Mouse (Mus musculus) thymus, postnatal 25 days (tissue): ENCODE measurements at regions not wholly inside any gene's neighbourhood (a gene's known extent, or its start where the extent isn't known, plus 50 kb on each side); places are given as distances from the start of the nearest gene placed in this dataset.
"Not testable (repeated sequence)": the region's sequence is repeated elsewhere in the genome, so short reads cannot be mapped to it uniquely, and the experiment has no call there.

Experiments used
- DNase-seq: peaks from one replicate; pipeline ENCODE4 v3.0.0; 2022

GRCm38 (mm10) chr13:99729145-99729544 is 171.7 kb downstream of the Cartpt start:
- no peak for DNase-seq

- DNase-seq: no peak
These were observed 176.6 kb downstream of the Cartpt start for GRCm38 (mm10) chr13:99724245-99724644.

DNA sequence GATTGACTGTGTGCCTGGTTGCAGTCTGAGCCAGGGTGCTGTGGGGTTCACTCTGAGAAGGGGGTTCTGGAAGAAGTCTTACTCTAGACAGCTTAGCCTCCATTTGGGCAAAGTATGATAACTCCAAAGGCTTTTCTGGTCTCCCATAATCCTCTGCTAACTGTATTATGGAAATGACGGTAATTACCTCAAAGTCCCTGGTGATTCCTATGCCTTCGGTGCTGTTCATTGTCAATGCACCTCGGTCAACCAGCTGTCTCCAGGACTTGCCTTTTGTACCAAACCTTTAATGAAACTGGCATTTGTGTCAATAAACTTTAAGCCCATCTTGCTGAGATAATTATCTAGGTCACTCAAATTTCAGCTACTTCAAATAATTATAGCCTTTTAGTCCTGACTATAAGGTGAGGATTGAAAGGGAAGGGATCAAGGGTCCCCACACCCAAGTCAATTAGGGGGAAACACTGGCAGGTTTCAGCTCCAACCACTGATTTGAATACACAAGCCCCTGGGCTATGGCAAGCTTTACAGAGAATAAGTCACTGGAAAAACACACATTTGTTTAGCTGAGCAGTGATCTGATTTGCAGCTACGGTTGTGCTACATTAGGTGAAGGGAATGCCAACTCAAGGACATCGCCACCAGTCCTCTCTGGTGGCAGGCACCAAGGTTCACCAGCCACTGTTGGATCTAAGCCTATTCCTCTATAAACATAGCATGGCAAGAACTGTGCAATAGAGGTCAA is 177.5 kb downstream of the Cartpt start:
- no peak for DNase-seq

DNA sequence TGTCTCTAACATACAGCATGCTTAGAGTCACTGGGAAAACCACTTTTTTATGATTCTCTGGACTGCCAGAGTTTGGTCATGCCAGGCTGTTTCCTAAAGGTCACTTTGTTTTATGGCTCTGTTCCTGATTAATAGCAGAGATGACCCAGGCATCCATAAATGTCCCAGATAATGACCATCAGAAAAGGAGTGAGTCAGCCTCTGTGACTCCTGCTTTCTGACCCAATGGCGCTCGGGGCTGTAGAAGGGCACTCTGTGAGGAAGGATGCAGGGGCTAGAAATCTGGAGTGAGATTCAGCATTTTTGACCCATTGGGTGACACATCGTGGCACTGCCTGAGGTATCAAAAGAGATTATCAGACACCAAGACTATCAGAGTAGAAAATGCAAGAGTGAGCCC is 180.3 kb downstream of the Cartpt start:
- no peak for DNase-seq

DNA sequence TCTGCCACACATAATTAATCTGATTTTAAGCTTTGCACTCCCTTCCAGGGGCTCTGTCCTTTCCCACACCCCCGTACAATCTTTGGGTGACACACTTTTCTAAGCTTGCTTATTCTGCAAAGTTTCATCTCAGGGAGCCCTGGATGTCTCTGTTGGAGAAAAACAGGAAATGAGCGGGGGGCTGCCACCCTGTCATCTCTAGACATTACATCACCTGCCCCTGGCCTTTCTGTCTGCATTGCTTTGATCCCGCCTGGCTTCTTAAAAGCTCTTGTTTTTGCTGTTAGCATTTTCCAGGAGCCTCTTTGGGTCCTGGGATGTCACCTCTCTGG is 180.2 kb upstream of the Map1b start:
- DNase-seq: no peak

GRCm38 (mm10) chr13:99695874-99696558 is 179.7 kb upstream of the Map1b start:
- no peak for DNase-seq

DNA sequence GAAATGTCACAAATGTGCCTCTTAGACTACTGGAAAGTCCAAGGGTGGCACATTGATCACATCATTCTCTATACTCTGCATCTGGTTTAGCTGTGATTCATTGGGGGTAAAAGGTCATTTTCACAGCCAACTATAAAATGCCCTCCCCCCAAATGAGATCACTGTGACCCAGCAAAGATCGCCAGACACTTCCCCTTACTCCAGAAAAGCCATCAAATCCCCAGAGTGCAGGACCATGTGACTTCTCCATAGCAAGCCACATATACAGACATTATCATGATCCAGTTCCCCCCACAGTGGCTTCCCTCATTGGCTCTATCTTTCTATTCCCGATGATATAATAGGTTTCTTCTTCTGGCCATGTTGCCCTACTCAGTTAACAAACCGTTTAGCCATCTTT is 163.6 kb upstream of the Map1b start:
- DNase-seq: no peak

- DNase-seq: no peak
These were observed 163.1 kb upstream of the Map1b start for GRCm38 (mm10) chr13:99679430-99679829.

DNA sequence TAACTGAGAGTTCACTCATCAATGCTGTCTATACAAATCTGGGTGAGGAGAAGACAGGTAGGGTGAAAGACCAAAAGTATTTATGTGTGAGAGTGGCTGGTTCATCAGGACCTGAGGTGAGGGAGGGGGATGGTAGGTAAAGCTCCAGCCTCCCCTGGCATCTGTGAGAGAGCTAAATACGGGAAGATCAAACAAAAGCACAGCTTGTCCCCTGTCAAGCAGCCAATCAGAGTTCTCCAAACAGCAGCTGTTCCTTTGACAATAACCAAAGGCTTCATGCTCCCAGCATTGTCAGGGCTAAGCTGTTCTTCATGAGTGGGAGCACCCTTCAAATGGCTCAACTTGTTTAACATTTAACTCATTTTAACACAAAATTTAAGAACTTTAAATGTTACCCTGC is 160.1 kb upstream of the Map1b start:
- no peak for DNase-seq

DNA sequence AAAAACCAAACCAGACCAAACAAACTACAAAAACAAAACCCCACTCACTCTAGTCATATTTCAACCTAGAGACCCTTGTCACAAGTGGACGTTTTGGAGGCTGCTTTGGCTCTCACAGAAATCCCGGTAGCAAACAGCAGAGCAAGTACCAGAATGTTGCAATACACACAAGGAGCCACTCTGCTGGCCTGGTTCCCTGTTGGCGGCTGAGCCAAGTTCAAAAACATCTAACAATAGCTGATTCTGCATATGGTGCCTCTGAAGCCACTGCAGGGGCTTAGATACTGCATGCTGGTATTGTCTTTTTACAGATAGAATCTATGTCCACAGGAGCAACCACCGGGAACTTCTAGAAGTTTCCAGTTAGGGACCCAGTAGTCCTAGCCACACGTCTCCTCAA is 159.6 kb upstream of the Map1b start:
- DNase-seq: no peak

GRCm38 (mm10) chr13:99672714-99673113 is 156.4 kb upstream of the Map1b start:
- no peak for DNase-seq

DNA sequence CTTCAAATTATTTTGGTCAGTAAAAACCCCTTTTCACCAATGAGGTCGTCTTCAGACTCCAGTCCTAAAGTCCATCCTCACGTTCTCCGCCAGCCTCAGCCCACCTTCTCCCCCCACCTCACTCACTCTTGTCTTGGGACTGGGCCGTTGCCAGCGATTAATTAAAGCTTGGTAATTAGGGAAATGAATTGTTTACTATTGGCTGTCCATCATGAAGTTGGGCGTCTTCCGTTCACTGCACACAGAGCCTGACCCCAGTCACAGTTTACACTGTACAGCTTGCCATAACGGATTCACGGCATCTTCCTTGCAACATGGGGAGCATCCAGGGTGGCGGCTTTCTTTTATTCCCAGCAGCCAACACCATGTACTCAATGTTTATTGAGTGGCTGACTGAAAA is 155.4 kb upstream of the Map1b start:
- no peak for DNase-seq

GRCm38 (mm10) chr13:99669987-99670534 is 153.7 kb upstream of the Map1b start:
- DNase-seq: no peak

- DNase-seq: no peak
These were observed 152.3 kb upstream of the Map1b start for GRCm38 (mm10) chr13:99668613-99669012.

DNA sequence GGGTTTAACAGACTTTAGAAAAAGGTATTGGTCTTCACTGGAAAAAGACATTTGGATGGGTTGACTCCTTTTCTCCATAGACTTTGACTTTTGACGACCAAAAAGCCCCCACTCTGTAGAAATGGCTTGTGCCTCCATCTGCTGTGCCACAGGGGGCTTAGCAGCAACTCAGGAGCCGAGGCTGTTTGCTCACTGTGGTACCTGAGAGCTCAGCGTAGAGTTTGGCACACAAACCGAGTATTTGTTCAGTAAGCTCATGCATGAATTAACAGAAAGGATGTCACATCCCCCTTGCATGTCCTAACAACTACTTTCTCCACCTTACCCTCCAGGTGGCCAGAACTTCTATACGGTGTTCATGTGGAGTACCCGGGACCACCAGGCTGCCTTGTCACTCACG is 149.7 kb upstream of the Map1b start:
- no peak for DNase-seq

DNA sequence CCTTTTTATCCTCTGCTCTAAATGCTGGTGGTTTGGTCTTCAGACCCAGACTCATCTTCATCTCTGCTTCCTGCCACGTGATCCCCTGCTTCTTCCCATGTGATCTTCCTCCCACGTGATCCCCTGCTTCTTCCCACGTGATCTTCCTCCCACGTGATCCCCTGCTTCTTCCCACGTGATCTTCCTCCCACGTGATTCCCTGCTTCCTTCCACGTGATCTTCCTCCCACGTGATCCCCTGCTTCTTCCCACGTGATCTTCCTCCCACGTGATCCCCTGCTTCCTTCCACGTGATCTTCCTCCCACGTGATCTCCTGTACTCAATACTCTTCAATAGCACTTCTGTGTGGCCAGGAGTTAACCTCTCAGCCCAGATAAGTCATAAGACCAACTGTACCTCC is 147.1 kb upstream of the Map1b start:
- DNase-seq: not testable (repeated sequence)

- no peak for DNase-seq
These were observed 131.4 kb upstream of the Map1b start for GRCm38 (mm10) chr13:99647661-99648204.

DNA sequence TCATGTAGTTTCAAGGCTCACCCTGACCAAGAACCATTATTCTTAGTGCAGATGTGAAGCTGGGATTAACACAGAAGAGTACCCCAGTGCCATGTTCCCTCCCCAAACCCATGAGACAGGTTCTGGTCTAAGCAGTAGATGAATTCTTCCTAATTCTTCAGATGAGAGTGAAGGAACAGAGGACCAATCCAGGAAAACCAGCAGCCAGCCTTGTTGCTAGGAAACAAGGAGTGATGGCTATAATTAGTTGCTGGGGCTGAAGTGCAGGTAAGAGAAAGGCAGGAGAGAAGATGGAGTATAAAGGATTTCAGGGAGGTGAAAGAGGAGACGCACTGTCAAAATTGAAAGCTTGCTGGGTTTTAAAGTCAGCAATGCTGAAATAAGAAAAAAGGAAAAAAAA is 128.4 kb upstream of the Map1b start:
- DNase-seq: no peak

GRCm38 (mm10) chr13:99642811-99643210 is 126.5 kb upstream of the Map1b start:
- no peak for DNase-seq

DNA sequence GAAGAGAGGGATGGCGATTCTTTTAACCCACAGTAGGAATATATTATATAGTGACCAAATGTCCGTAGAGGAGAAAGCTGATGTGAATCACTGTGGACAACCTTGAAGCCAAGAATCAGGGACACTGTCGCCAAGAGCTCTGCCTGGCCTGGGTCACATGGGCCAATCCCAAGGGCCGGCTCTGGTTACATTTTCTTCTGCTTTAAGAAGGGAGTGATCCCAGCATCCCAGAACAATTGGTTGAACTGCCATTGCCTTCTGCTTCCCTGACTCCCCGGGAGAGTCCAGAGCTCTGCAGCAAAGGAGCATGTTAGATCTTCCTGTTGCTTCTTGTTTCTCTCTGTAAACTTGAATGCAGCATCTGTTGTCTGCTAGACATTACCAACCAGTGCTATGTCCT is 126.0 kb upstream of the Map1b start:
- no peak for DNase-seq

- DNase-seq: no peak
These were observed 125.2 kb upstream of the Map1b start for GRCm38 (mm10) chr13:99641386-99642165.

GRCm38 (mm10) chr13:99632706-99633105 is 116.4 kb upstream of the Map1b start:
- DNase-seq: no peak

DNA sequence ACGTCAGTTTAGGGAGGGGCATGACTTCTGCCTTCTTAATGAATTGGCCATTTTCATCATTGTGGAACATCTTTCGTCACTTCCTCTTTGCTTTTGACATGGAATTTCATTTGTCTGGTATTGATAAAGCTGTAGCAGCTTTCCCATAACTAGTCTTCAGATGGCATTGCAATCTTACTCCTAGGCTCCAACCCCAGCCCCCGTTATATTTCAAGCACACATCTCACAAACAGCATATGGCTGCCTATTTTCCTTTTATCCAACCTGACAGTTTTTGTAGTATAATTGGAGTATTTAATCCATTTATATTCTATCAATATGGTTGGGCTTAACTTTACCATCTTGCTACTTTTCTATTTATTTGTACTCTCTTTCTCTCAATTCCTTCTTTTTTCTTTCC is 114.5 kb upstream of the Map1b start:
- no peak for DNase-seq

DNA sequence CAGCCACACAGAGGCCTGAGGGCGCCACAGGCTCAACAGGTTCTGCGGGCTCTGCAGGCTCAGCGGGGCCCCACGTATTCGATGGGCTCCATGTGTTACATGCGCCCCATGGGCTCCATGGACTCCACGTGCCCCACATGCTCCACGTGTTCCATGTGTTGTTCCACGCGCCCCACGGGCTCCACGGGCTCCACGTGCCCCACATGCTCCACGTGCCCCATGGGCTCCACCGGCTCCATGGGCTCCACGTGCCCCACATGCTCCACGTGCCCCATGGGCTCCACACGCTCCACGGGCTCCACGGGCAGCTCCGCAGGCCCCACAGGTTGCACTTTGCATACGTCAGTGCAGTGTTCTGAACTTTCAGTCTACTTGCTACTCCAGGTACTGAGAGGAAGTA is 114.0 kb upstream of the Map1b start:
- DNase-seq: no peak
